Mouse (Mus musculus) forebrain, embryonic 15.5 days (tissue): ENCODE results near the gene Calr3. TPM values are rescaled to one million over a fixed set of nuclear protein-coding genes. Genes with fewer than 3 reads are reported as not detected.

ENCODE experiments used
- ATAC-seq: fragments of 200-750 bp; cut with Nextera tagmentation; replicated peaks from 2 replicates; pipeline ENCODE4 v1.8.0; 2017; ENCODE audit warnings: mild to moderate bottlenecking, moderate TSS enrichment, moderate library complexity
- H3K27ac ChIP-seq: fragments of 300-500 bp; sonication (generic); replicated peaks from 2 replicates; pipeline ENCODE4 v1.5.1; 2015; ENCODE audit warnings: mild to moderate bottlenecking, inconsistent platforms
- H3K27me3 ChIP-seq: fragments of 300-500 bp; sonication (generic); 2 replicates; pipeline ENCODE4 v1.6.1; 2015; ENCODE audit warnings: inconsistent platforms
- H3K36me3 ChIP-seq: fragments of 300-500 bp; sonication (generic); 2 replicates; pipeline ENCODE4 v1.6.1; 2015; ENCODE audit warnings: mild to moderate bottlenecking, inconsistent platforms
- H3K4me1 ChIP-seq: fragments of 300-500 bp; sonication (generic); 2 replicates; pipeline ENCODE4 v1.6.1; 2015; ENCODE audit warnings: inconsistent platforms
- H3K4me2 ChIP-seq: fragments of 300-500 bp; sonication (generic); replicated peaks from 2 replicates; pipeline ENCODE4 v1.6.1; 2015; ENCODE audit warnings: mild to moderate bottlenecking, inconsistent platforms
- H3K4me3 ChIP-seq: fragments of 300-500 bp; sonication (generic); 2 replicates; pipeline ENCODE4 v1.5.1; 2015; ENCODE audit warnings: mild to moderate bottlenecking, inconsistent platforms
- H3K9ac ChIP-seq: fragments of 300-500 bp; sonication (generic); replicated peaks from 2 replicates; pipeline ENCODE4 v1.6.1; 2015; ENCODE audit warnings: mild to moderate bottlenecking, inconsistent platforms
- H3K9me3 ChIP-seq: fragments of 300-500 bp; sonication (generic); 2 replicates; pipeline ENCODE4 v1.6.1; 2016; ENCODE audit warnings: inconsistent platforms
- WGBS: fragments of 180-500 bp; shearing (Covaris S2); methylation state at CpG from one replicate; pipeline ENCODE4 v1.1.7; 2015; ENCODE audit warnings: mixed read lengths; 5-methylcytosine and 5-hydroxymethylcytosine counted together
- microRNA-seq: library from miRNA; unstranded; fragments of <30 nt; microRNA quantifications from one replicate; pipeline ENCODE4, GENCODE M21; 2016
- polyA plus RNA-seq: library from polyadenylated mRNA; unstranded; fragments of >200 nt; fragmentation: Nextera tagmentation; extraction: Ambion mirVana; gene quantifications from 2 replicates; pipeline ENCODE4 v1.2.1, GENCODE M21; 2015

The Calr3 gene
- polyA plus RNA-seq, 1 experiment from 2014 or later, result 0.92 TPM

- Histone ChIP-seq H3K9ac (no peak overlapping the region), H3K4me1 (no peaks in the 10 kb centered on the region), H3K9me3 (no peaks in the 10 kb centered on the region), H3K4me2 (no peak overlapping the region), H3K27me3 (no peaks in the 10 kb centered on the region), H3K36me3 (peaks cover 90% of the 10 kb centered on the region), H3K4me3 (no peak overlapping the region), H3K27ac (no peak overlapping the region)
- 97% methylated on average over 2 of the region's 2 CpGs for WGBS
- ATAC-seq, result no peak
Observed at GRCm38 (mm10) chr8:72376900-72377299, 66.8 kb downstream of the Calr3 start.

- Histone ChIP-seq H3K9ac (no peak overlapping the region), H3K27me3 (no peaks in the 10 kb centered on the region), H3K4me1 (no peaks in the 10 kb centered on the region), H3K36me3 (peaks cover 90% of the 10 kb centered on the region), H3K9me3 (no peaks in the 10 kb centered on the region), H3K4me3 (no peak overlapping the region), H3K27ac (no peak overlapping the region), H3K4me2 (no peak overlapping the region)
- ATAC-seq, result no peak
- WGBS, result 88% methylated on average over 5 of the region's 5 CpGs
Observed at GRCm38 (mm10) chr8:72376309-72376708, 67.4 kb downstream of the Calr3 start.

GRCm38 (mm10) chr8:72375161-72375560 lies 68.5 kb downstream of the Calr3 start:
- Histone ChIP-seq H3K27ac (no peak overlapping the region), H3K4me2 (no peak overlapping the region), H3K4me3 (no peak overlapping the region), H3K9ac (no peak overlapping the region), H3K36me3 (peaks cover 91% of the 10 kb centered on the region), H3K27me3 (no peaks in the 10 kb centered on the region), H3K9me3 (no peaks in the 10 kb centered on the region), H3K4me1 (no peaks in the 10 kb centered on the region)
- no peak for ATAC-seq
- WGBS, result 90% methylated on average over 5 of the region's 5 CpGs

Small RNAs within 50 kb of the gene (microRNA-seq; reads per million reads assigned to microRNA genes)
- not detected for gene Mir7068

Other genes starting within 250 kb of the Calr3 start
- not detected in 2 replicates for gene Cib3, start 231.0 kb downstream of the Calr3 start, polyA plus RNA-seq
- gene Gm11034, start 230.2 kb downstream of the Calr3 start, polyA plus RNA-seq, result not detected in 2 replicates
- 116 and 117 TPM in 2 replicates for gene Fam32a, start 224.1 kb downstream of the Calr3 start, polyA plus RNA-seq
- 248 and 252 TPM in 2 replicates for gene Ap1m1, start 203.9 kb downstream of the Calr3 start, polyA plus RNA-seq
- 23.0 and 23.1 TPM in 2 replicates for gene Gm10282, start 138.6 kb downstream of the Calr3 start, polyA plus RNA-seq
- gene Klf2, start 124.8 kb downstream of the Calr3 start, polyA plus RNA-seq, result 4.0 and 4.1 TPM in 2 replicates
- gene Eps15l1, start 22.4 kb downstream of the Calr3 start, polyA plus RNA-seq, result 62.3 and 63.1 TPM in 2 replicates
- gene 1700030K09Rik, start within 50 bp of the Calr3 start, polyA plus RNA-seq, result 22.2 and 23.1 TPM in 2 replicates
- gene Cherp, start 31.4 kb upstream of the Calr3 start, polyA plus RNA-seq, result 46.8 and 52.7 TPM in 2 replicates
- gene Slc35e1, start 48.7 kb upstream of the Calr3 start, polyA plus RNA-seq, result 13.8 and 14.7 TPM in 2 replicates
- 18.2 and 19.9 TPM in 2 replicates for gene Med26, start 104.4 kb upstream of the Calr3 start, polyA plus RNA-seq
- gene Smim7, start 127.2 kb upstream of the Calr3 start, polyA plus RNA-seq, result 127 and 128 TPM in 2 replicates
- 17.7 and 17.8 TPM in 2 replicates for gene Tmem38a, start 128.2 kb upstream of the Calr3 start, polyA plus RNA-seq
- 1.6 and 2.1 TPM in 2 replicates for gene Nwd1, start 202.8 kb upstream of the Calr3 start, polyA plus RNA-seq